Mouse (Mus musculus): ENCODE results near the gene D5Ertd579e.

Gene D5Ertd579e

GRCm38 (mm10) chr5:36567627-36568026 is 128.2 kb downstream of the D5Ertd579e start:
- no peak for DNase-seq

DNA sequence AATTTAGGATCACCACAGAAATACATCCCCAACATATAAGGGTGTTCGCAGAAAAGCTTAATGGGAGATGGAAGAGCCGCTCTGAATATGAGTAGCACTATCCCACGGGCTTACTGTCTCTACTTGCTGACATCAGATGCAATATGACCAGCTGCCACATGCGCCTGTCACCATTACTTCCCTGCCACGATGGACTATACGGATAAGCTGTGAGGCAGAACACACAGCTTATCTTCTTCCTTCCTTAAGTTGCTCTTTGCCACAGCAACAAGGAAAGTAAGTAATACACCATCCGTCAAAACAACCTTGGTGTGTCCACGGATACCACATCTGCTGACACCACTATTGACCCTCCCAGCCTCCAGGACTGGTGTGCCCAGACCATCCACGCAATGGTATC is 131.3 kb downstream of the D5Ertd579e start:
- no peak for DNase-seq

DNA sequence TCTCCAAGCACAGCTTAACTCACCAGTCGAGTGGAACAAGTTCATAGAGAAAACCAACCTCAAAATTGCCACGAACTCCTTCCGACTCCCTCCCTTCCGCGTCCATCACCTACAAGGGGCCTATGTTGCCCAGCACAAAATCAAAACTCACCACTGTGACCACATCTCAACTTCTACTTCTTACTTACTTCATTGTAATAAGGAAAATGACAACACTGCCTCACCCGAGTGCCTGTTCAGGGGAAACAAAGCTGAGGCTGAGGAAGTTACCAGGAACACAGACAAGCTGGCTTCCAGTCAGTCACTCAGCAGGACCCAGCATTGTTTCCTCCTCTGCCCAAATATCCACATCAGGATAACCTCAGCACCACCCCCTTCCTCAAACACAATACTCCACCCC is 132.1 kb downstream of the D5Ertd579e start:
- DNase-seq: no peak

DNA sequence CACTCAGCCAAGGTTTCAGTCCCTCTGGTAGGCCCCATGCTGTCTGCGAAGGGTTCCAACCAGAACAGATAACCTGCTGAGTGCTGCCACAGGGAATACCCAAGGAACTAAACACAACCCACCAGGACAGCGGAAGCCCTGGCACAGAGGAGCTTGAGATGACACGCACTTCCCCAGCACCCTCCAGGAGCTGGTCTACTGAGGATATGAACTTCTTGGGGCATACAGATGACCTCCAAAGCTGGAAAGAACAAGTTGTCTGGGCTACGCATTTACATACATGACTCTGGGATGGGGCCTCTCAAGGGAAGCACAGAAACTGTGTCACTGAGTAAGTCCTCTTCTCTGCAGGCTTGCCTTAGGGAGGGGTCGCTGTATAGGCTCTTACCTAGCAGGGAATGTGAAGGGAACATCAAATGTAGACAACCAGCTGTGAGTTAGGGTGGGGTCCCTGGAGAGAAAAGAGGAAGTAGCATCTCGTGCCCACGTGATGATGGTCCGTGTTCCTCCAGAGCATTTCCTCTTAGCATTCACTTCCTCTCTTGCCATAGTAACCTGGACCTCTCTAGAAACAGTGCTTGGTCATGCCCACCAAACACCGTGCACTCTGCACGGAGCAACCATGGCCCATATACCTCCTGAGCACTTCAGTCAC is 132.9 kb downstream of the D5Ertd579e start:
- no peak for DNase-seq

GRCm38 (mm10) chr5:36561509-36561908 is 134.3 kb downstream of the D5Ertd579e start:
- peak; percentile 92 for DNase-seq

DNA sequence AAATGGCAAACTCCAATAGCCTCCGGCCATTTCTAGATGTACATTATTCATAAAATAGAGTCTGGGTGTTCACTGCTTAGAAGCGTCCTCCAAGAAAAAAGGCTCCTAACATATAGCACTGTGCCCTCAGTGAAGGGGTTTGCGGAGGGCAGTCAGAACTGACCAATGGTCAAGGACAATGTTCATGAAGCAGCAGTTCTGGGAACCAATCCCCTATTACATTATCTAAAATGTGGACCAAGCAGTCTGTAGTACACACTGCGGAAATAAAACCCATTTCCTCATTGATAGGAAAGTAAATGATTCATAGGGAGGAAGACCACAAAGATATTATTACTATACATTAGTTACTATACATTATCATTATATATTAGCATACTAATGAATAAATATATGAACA is 135.3 kb downstream of the D5Ertd579e start:
- DNase-seq: no peak

- DNase-seq: no peak
Observed at GRCm38 (mm10) chr5:36559510-36560235, 136.2 kb downstream of the D5Ertd579e start.

GRCm38 (mm10) chr5:36559106-36559505 is 136.7 kb downstream of the D5Ertd579e start:
- no peak for DNase-seq

DNA sequence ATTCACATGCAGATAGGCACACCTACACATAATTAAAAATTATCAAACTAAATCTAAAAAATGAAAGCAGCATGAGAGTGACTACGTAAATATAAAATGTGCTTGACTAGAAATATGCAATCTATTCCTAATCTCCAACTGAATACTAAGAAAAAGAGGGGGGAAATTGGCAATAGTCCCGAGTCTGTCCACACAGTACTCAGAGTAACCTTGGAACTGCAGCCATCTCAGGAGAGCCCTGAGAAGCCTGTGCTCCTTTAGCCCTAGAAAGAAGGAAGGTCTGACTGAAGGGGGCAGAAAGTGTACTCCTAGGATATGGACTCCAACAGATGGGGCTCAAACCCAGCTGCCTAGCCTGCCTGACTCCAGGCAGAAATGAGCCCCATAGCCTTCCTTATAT is 137.3 kb downstream of the D5Ertd579e start:
- no peak for DNase-seq

DNA sequence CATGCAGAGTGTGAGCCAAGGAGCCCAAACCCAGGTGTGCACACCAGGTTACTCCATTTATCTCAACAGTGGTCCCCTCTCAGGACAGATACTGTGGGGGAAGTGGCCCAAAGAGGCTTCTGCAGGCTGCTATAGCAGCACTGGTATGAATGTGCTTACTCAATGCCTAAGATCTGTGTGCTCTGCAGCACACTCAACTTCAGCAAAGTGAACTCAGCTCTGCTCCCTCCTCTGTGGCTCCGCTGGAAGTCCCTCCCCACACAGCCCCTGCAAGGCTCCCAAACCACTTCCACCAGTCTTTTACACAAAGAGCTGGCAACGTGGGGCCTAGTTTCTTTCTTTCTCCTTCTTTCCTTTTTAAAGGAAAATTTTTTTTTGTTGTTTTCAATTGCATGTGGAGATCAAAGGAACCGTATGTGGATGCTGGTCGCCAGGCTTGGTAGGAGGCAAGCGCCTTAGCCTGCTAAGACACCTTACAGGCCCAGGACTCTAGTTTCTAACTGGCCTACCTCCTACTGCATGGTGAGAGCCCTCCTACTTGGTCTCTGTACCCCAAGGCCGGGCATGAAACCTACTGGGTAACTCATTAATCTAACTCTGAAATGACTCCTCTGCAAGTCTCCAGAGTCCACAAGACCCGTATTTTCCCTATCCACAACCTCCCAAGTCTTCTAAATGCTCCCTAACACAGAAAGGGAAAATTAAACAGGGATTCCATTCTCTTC is 138.1 kb downstream of the D5Ertd579e start:
- DNase-seq: peak; percentile 91

GRCm38 (mm10) chr5:36556906-36557305 is 138.9 kb downstream of the D5Ertd579e start:
- DNase-seq: no peak

DNA sequence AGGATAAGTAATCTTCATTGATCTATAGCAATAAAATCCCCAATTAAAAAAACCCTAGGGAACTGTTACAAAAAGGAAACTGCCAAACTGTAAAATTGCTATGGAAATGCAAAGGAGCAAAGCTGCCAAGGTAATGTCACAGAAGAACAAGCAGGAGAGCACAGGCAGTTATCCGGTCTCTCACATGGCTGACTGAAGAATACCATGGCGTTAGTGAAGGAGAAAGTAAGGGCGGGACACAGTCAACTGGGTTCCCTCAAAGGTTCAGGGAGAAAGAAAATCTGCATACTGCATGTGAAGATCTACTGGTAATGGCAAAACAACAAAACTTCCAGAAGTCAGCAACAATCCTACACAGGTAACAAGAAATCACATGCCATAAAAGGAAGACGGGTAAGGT is 139.5 kb downstream of the D5Ertd579e start:
- peak; percentile 76 for DNase-seq

GRCm38 (mm10) chr5:36554496-36554895 is 141.3 kb downstream of the D5Ertd579e start:
- DNase-seq: no peak

DNA sequence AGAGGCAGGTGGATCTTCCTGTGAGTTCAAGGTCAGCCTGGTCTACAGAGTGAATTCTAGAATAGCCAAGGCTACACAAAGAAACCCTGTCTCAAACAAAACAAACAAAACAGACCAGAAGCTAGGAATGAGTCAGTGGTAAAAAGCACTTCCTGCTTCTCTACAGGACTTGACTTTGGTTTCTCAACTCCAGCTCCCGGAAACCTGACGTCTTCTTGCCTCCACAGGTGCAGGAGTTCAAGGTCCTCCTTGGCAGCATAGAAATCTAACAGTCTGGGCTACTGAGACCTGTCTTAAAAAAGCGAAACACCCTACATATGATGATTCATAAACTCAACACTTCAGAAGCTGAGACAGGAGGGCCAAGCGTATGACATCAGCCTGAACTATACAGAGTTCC is 141.9 kb downstream of the D5Ertd579e start:
- no peak for DNase-seq

DNA sequence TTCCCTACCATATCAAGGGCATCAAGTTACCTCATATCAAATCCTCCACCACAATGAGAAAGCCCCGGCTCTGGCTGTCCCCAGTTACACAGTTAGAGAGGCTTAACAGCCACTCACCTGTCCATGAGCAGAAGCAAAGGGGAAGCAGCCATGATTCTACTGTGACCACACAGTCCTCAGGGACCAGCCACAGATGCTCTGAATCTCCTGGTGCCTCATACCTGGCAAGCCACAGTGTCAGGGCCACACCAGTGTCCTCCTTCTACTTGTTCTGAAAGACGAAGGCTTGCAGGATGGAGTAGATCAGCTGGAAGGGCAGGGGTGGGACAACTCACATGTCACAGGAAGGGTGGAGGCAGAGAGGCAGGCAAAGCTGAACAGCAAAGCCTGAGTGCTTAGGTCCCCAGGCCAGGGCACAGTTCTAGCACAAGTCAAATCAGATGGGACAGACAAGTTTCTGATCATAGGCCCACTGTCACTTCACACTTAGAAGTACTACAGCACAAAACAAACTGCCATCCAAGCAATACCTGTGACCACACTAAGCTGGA is 142.7 kb downstream of the D5Ertd579e start:
- no peak for DNase-seq

GRCm38 (mm10) chr5:36552391-36552790 is 143.4 kb downstream of the D5Ertd579e start:
- DNase-seq: no peak
